Mouse (Mus musculus): ENCODE results near the gene Serpinb3d.
"Not testable (repeated sequence)": the region's sequence is repeated elsewhere in the genome, so short reads cannot be mapped to it uniquely, and the experiment has no call there.

Gene Serpinb3d

GRCm38 (mm10) chr1:107083406-107083805 lies at the start of gene Serpinb3d:
Serpinb3d (minus strand) TSS chr1:107083506.
- no peak for DNase-seq

- DNase-seq, result peak in 1 of 2 experiments; percentile 11
Observed at GRCm38 (mm10) chr1:107127453-107127852, 44.1 kb upstream of the Serpinb3d start.

- no peak for DNase-seq
Observed at GRCm38 (mm10) chr1:107098417-107098816, 15.1 kb upstream of the Serpinb3d start.

GRCm38 (mm10) chr1:107052203-107052602 lies 31.1 kb downstream of the Serpinb3d start, which contains the start of gene Serpinb3a:
Serpinb3a (minus strand) TSS chr1:107052303.
- no peak for DNase-seq

GRCm38 (mm10) chr1:107034236-107034635 lies 49.1 kb downstream of the Serpinb3d start:
- not testable (repeated sequence) for DNase-seq

All from kidney, postnatal 25 days (tissue).